Mouse (Mus musculus) brain, embryonic 14.5 days (tissue): ENCODE measurements around the gene Ttll11.

Experiments used
- CTCF ChIP-seq: fragments of 200-500 bp; IDR thresholded peaks from 2 replicates; pipeline ENCODE4 v1.5.1; 2012; ENCODE audit warnings: inconsistent platforms, mild to moderate bottlenecking, moderate library complexity, borderline replicate concordance; ENCODE audit not compliant: insufficient read depth, insufficient read length; ENCODE audit errors: extremely low read depth
- POLR2A ChIP-seq: fragments of 200-500 bp; IDR thresholded peaks from 2 replicates; pipeline ENCODE4 v1.6.1; 2012; ENCODE audit warnings: mild to moderate bottlenecking, inconsistent platforms, borderline replicate concordance; ENCODE audit not compliant: poor library complexity, insufficient read depth, insufficient read length, severe bottlenecking; ENCODE audit errors: extremely low read depth

- TF ChIP-seq POLR2A (no peak), CTCF (no peak)
Measured at GRCm38 (mm10) chr2:35767834-35768537, 211.7 kb downstream of the Ttll11 start.
